Mouse (Mus musculus) CH12.LX (cell line): Measurements from ENCODE around the gene Gng8. TPM values are rescaled to one million over a fixed set of nuclear protein-coding genes. Genes with fewer than 3 reads are reported as not detected.

Experiments used
- DNase-seq: peaks from one replicate; pipeline ENCODE4 v3.0.0-alpha.2; 2013; ENCODE audit errors: extremely low read depth
- H3K27ac ChIP-seq: 2 replicates; pipeline ENCODE4 v1.5.1; 2012; ENCODE audit warnings: low read depth, mild to moderate bottlenecking, control low read depth, moderate library complexity; ENCODE audit not compliant: insufficient read depth
- H3K27me3 ChIP-seq: replicated peaks from 2 replicates; pipeline ENCODE3; 2012; ENCODE audit warnings: inconsistent platforms
- H3K36me3 ChIP-seq, 2 experiments: replicated peaks in 1 of 2; 2 replicates each; pipeline versions ENCODE3 to v1.6.1; 2012; ENCODE audit warnings: inconsistent platforms in 1 of 2, low read length in 1 of 2, mild to moderate bottlenecking in 1 of 2, mixed read lengths in 1 of 2, moderate library complexity in 1 of 2; ENCODE audit not compliant: control insufficient read depth in 1 of 2, insufficient read depth in 1 of 2
- H3K4me1 ChIP-seq, 2 experiments: 2 replicates each; pipeline ENCODE4 v1.6.1; 2012; ENCODE audit warnings: inconsistent platforms in 1 of 2, moderate library complexity in 1 of 2; ENCODE audit not compliant: insufficient read depth in 2 of 2, control insufficient read depth in 1 of 2
- H3K4me2 ChIP-seq: 2 replicates; pipeline ENCODE4 v1.6.1; 2012; ENCODE audit warnings: low read depth, mild to moderate bottlenecking, control low read depth; ENCODE audit not compliant: poor library complexity, insufficient read depth, severe bottlenecking
- H3K4me3 ChIP-seq, 3 experiments: fragments of 150-350 bp in 1 of 3; sonication (generic) in 1 of 3; replicated peaks in 1 of 3; 2 replicates each; pipeline versions ENCODE3 to v1.5.1; 2011 to 2012; ENCODE audit warnings: low read depth in 2 of 3, low read length in 2 of 3, mild to moderate bottlenecking in 2 of 3, moderate library complexity in 2 of 3, control low read depth in 1 of 3, improper control_type of control experiment in 1 of 3, inconsistent platforms in 1 of 3, mixed read lengths in 1 of 3; ENCODE audit not compliant: poor library complexity in 1 of 3
- H3K79me2 ChIP-seq: replicated peaks from 2 replicates; pipeline ENCODE4 v1.6.1; 2012; ENCODE audit warnings: mild to moderate bottlenecking, moderate library complexity; ENCODE audit not compliant: control insufficient read depth, poor library complexity, insufficient read depth, severe bottlenecking; ENCODE audit errors: extremely low read depth
- H3K9ac ChIP-seq: 2 replicates; pipeline ENCODE4 v1.6.1; 2012; ENCODE audit warnings: low read depth, mild to moderate bottlenecking, control low read depth, moderate library complexity; ENCODE audit not compliant: insufficient read depth
- H3K9me3 ChIP-seq: replicated peaks from 2 replicates; pipeline ENCODE3; 2012; ENCODE audit warnings: low read length, inconsistent platforms, mixed read lengths
- BHLHE40 ChIP-seq: IDR thresholded peaks from 2 replicates; pipeline ENCODE4 v1.6.1; 2011; ENCODE audit warnings: mild to moderate bottlenecking, low read depth, low read length, improper control_type of control experiment
- CTCF ChIP-seq, 2 experiments: IDR thresholded peaks in 1 of 2; conservative IDR thresholded peaks in 1 of 2; 2 replicates each; pipeline ENCODE4 v1.5.1; 2011 to 2012; ENCODE audit warnings: low read depth in 2 of 2, low read length in 2 of 2, improper control_type of control experiment in 1 of 2, inconsistent platforms in 1 of 2, mild to moderate bottlenecking in 1 of 2, moderate library complexity in 1 of 2
- E2F4 ChIP-seq: IDR thresholded peaks from 2 replicates; pipeline ENCODE4 v1.6.1; 2011; ENCODE audit warnings: low read depth, low read length, improper control_type of control experiment; ENCODE audit not compliant: insufficient replicate concordance
- GABPA ChIP-seq: IDR thresholded peaks from 2 replicates; pipeline ENCODE4 v1.6.1; 2012; ENCODE audit warnings: low read depth, low read length, improper control_type of control experiment, inconsistent platforms; ENCODE audit not compliant: insufficient replicate concordance
- HCFC1 ChIP-seq: IDR thresholded peaks from 2 replicates; pipeline ENCODE4 v1.6.1; 2012; ENCODE audit warnings: low read depth, mild to moderate bottlenecking, inconsistent platforms, low read length, improper control_type of control experiment
- IRF4 ChIP-seq: IDR thresholded peaks from 2 replicates; pipeline ENCODE4 v1.6.1; 2014; ENCODE audit warnings: low read depth, mild to moderate bottlenecking, inconsistent platforms, low read length, improper control_type of control experiment
- KAT2A ChIP-seq: IDR thresholded peaks from 2 replicates; pipeline ENCODE4 v1.6.1; 2012; ENCODE audit warnings: low read length, improper control_type of control experiment, inconsistent platforms; ENCODE audit not compliant: insufficient replicate concordance
- MXI1 ChIP-seq: IDR thresholded peaks from 2 replicates; pipeline ENCODE4 v1.6.1; 2011; ENCODE audit warnings: mild to moderate bottlenecking, low read depth, low read length, improper control_type of control experiment
- MYC ChIP-seq: IDR thresholded peaks from 2 replicates; pipeline ENCODE4 v1.6.1; 2011; ENCODE audit warnings: low read depth, mild to moderate bottlenecking, improper control_type of control experiment, low read length
- NELFE ChIP-seq: IDR thresholded peaks from 2 replicates; pipeline ENCODE4 v1.6.1; 2011; ENCODE audit warnings: low read depth, low read length, improper control_type of control experiment
- POLR2AphosphoS2 ChIP-seq: IDR thresholded peaks from 2 replicates; pipeline ENCODE4 v1.6.1; 2011; ENCODE audit warnings: low read depth, low read length, improper control_type of control experiment
- RAD21 ChIP-seq: IDR thresholded peaks from 2 replicates; pipeline ENCODE4 v1.6.1; 2011; ENCODE audit warnings: low read depth, mild to moderate bottlenecking, low read length, improper control_type of control experiment, moderate library complexity
- RCOR1 ChIP-seq: conservative IDR thresholded peaks from 2 replicates; pipeline ENCODE4 v1.6.1; 2012; ENCODE audit warnings: low read depth, mild to moderate bottlenecking, inconsistent platforms, low read length, improper control_type of control experiment
- SMC3 ChIP-seq: IDR thresholded peaks from 2 replicates; pipeline ENCODE4 v1.6.1; 2011; ENCODE audit warnings: low read depth, low read length, improper control_type of control experiment
- ZC3H11A ChIP-seq: IDR thresholded peaks from 2 replicates; pipeline ENCODE4 v1.6.1; 2012; ENCODE audit warnings: low read depth, mild to moderate bottlenecking, inconsistent platforms, low read length, improper control_type of control experiment
- ZMIZ1 ChIP-seq: IDR thresholded peaks from 2 replicates; pipeline ENCODE4 v1.6.1; 2012; ENCODE audit warnings: low read depth, mild to moderate bottlenecking, inconsistent platforms, low read length, improper control_type of control experiment
- ZNF384 ChIP-seq: IDR thresholded peaks from 2 replicates; pipeline ENCODE4 v1.6.1; 2012; ENCODE audit warnings: low read depth, low read length, improper control_type of control experiment, inconsistent platforms
- dilution Hi-C: fragments of 300-500 bp; cut with MboI; formaldehyde crosslinking; loops from 2 replicates; pipeline ENCODE4 v1.14.3; 2020; ENCODE audit warnings: low sequenced_read_pairs; ENCODE audit not compliant: extremely low pct_unique_long_range_greater_than_20kb, extremely low pct_ligation_motif_present
- in situ Hi-C: fragments of 300-500 bp; cut with MboI; formaldehyde crosslinking; loops from 3 replicates; pipeline ENCODE4 v1.14.3; 2019; ENCODE audit warnings: low sequenced_read_pairs, low pct_ligation_motif_present, low pct_unique_long_range_greater_than_20kb, mixed read lengths
- polyA plus RNA-seq: library from polyadenylated mRNA; unstranded; fragments of >175 nt; gene quantifications from 2 replicates; pipeline ENCODE4 v1.2.1, GENCODE M21; 2012; ENCODE audit warnings: low read depth; ENCODE audit not compliant: insufficient read length
- total RNA-seq, 2 experiments: library from RNA; depleted of rRNA; stranded (reverse); fragments of 300-350 nt in 1 of 2; fragments of >200 nt in 1 of 2; gene quantifications; 2 replicates each; pipeline ENCODE4 v1.2.3; 2012 to 2014

Gene Gng8
- total and polyA plus RNA-seq, 3 experiments = 0.25 to 2.4 TPM; not detected in 1

DNA sequence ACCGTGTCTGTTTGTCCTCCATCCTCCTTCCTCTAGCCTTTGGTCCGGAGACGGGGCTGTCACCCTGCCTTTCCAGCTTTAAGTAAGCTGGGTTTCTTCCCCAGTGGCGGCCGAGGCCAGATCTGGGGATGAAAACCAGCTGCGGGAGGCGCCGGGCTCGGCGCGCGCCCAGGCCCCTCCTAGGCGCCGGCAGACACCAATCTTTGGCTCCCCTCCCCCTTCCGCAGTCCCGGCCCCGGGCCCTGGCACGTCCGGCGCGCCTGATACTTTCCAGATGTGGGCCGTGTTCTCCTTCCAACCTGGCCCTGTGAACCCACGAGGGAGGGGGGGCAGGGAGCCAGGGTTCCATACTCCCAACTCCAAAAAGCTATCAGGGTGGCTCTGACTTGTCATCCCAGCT is 642 bp upstream of the Gng8 start:
- in situ Hi-C loops (no loop called here), dilution Hi-C loops (no loop called here)
- H3K4me1 ChIP-seq = peaks cover 11 to 36% of the 10 kb centered on the region in 2 experiments
- no peak overlapping the region for H3K9ac ChIP-seq
- no peaks in the 10 kb centered on the region for H3K79me2 ChIP-seq
- H3K9me3 ChIP-seq = peaks cover 6% of the 10 kb centered on the region
- H3K4me3 ChIP-seq = no peak overlapping the region
- TF ChIP-seq BHLHE40 (no peak), ZC3H11A (no peak), ZNF384 (no peak)
- DNase-seq = no peak
- peaks cover 6% of the 10 kb centered on the region for H3K27me3 ChIP-seq
- peaks cover 5 to 23% of the 10 kb centered on the region in 2 experiments for H3K36me3 ChIP-seq
- H3K27ac ChIP-seq = no peak overlapping the region
- H3K4me2 ChIP-seq = no peak overlapping the region

DNA sequence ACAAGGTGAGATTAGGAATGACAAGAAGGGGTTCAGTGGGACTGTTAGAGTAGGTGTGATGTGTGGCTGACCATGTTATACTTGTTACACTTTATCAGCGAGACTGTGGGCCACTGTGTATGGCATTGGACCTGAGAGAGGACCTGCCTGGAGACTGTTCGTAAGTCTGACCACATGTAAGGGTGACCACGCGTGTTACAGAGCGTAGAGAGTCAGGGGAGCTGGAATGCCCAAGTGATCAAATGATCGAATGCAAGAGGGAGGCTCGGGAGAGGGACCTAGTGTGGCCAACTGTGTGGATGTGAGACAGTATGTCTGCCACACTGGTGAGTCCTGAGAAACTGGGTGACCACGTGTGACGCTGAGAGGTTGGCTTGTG is 755 bp downstream of the Gng8 start:
- Histone ChIP-seq H3K4me3 (no peak overlapping the region), H3K27ac (no peak overlapping the region), H3K4me1 (peaks cover 11 to 36% of the 10 kb centered on the region in 2 experiments), H3K4me2 (peak overlapping the region; percentile 98; the same call in 1 of the 2 replicates), H3K9me3 (no peaks in the 10 kb centered on the region), H3K9ac (no peak overlapping the region), H3K79me2 (no peaks in the 10 kb centered on the region), H3K36me3 (peaks cover 0 to 9% of the 10 kb centered on the region in 2 experiments), H3K27me3 (peaks cover 6% of the 10 kb centered on the region)
- TF ChIP-seq HCFC1 (no peak), RCOR1 (no peak), RAD21 (no peak), E2F4 (no peak), IRF4 (no peak), NELFE (no peak), ZMIZ1 (no peak), CTCF (conservative IDR thresholded peaks at IDR 0.05 in 1 of 2, IDR thresholded peaks at IDR 0.05 in 1 of 2; ENCODE audit: low read depth in 2 of 2, low read length in 2 of 2) (no peak), ZC3H11A (no peak), SMC3 (no peak), MXI1 (no peak; the same call in 1 of the 2 replicates), KAT2A (no peak), GABPA (no peak), MYC (no peak), POLR2AphosphoS2 (no peak), BHLHE40 (no peak)
- dilution Hi-C loops = no loop called here
- DNase-seq = no peak
- in situ Hi-C loops = no loop called here
